Mouse (Mus musculus): ENCODE measurements around the gene Sash1.
"Not testable (repeated sequence)": the region's sequence is repeated elsewhere in the genome, so short reads cannot be mapped to it uniquely, and the experiment has no call there.

Gene Sash1

GRCm38 (mm10) chr10:8757429-8757931, 128.4 kb downstream of the Sash1 start:
- no peak for DNase-seq (ENCODE audit: low spot score in 2 of 2)

GRCm38 (mm10) chr10:8756604-8757354, 129.1 kb downstream of the Sash1 start:
- DNase-seq (ENCODE audit: low spot score in 2 of 2), result no peak

- no peak for DNase-seq (ENCODE audit: low spot score in 2 of 2)
These were observed 132.5 kb downstream of the Sash1 start for GRCm38 (mm10) chr10:8753377-8753776.

GRCm38 (mm10) chr10:8752436-8752835, 133.4 kb downstream of the Sash1 start:
- DNase-seq (ENCODE audit: low spot score in 2 of 2), result peak in 1 of 2 experiments; percentile 62

GRCm38 (mm10) chr10:8749537-8749936, 136.3 kb downstream of the Sash1 start:
- DNase-seq (ENCODE audit: low spot score in 2 of 2), result no peak

- DNase-seq (ENCODE audit: low spot score in 2 of 2), result peak in 1 of 2 experiments; percentile 56
These were observed 138.2 kb downstream of the Sash1 start for GRCm38 (mm10) chr10:8747450-8748212.

GRCm38 (mm10) chr10:8746082-8746696, 139.7 kb downstream of the Sash1 start:
- DNase-seq (ENCODE audit: low spot score in 2 of 2), result no peak

GRCm38 (mm10) chr10:8742872-8743271, 143.0 kb downstream of the Sash1 start:
- DNase-seq (ENCODE audit: low spot score in 2 of 2), result peak in 1 of 2 experiments; percentile 66

- no peak for DNase-seq (ENCODE audit: low spot score in 2 of 2)
These were observed 144.4 kb downstream of the Sash1 start for GRCm38 (mm10) chr10:8741505-8741904.

GRCm38 (mm10) chr10:8740797-8741196, 145.1 kb downstream of the Sash1 start:
- no peak for DNase-seq (ENCODE audit: low spot score in 2 of 2)

GRCm38 (mm10) chr10:8729387-8730337, 156.2 kb downstream of the Sash1 start:
- DNase-seq (ENCODE audit: low spot score in 2 of 2), result no peak

GRCm38 (mm10) chr10:8719345-8719744, 166.5 kb downstream of the Sash1 start:
- no peak for DNase-seq (ENCODE audit: low spot score in 2 of 2)

GRCm38 (mm10) chr10:8718831-8719230, 167.0 kb downstream of the Sash1 start:
- no peak for DNase-seq (ENCODE audit: low spot score in 2 of 2)

GRCm38 (mm10) chr10:8717171-8717570, 168.7 kb downstream of the Sash1 start:
- DNase-seq (ENCODE audit: low spot score in 2 of 2), result no peak

- peak; percentile 58 to 65 for DNase-seq (ENCODE audit: low spot score in 2 of 2)
These were observed 170.1 kb downstream of the Sash1 start for GRCm38 (mm10) chr10:8715679-8716284.

- not testable (repeated sequence) for DNase-seq (ENCODE audit: low spot score in 2 of 2)
These were observed 189.2 kb downstream of the Sash1 start for GRCm38 (mm10) chr10:8696636-8697035.

GRCm38 (mm10) chr10:8693996-8694500, 191.8 kb downstream of the Sash1 start:
- no peak for DNase-seq (ENCODE audit: low spot score in 2 of 2)

- no peak for DNase-seq (ENCODE audit: low spot score in 2 of 2)
These were observed 192.3 kb downstream of the Sash1 start for GRCm38 (mm10) chr10:8693561-8693960.

GRCm38 (mm10) chr10:8692531-8692930, 193.3 kb downstream of the Sash1 start:
- no peak for DNase-seq (ENCODE audit: low spot score in 2 of 2)

GRCm38 (mm10) chr10:8686219-8686618, 199.7 kb downstream of the Sash1 start:
- DNase-seq (ENCODE audit: low spot score in 2 of 2), result no peak

Measured in urinary bladder, adult 18-20 months (tissue).